Mouse (Mus musculus) urinary bladder, postnatal 25 days (tissue): ENCODE data around the gene Klrk1.
"Not testable (repeated sequence)": the region's sequence is repeated elsewhere in the genome, so short reads cannot be mapped to it uniquely, and the experiment has no call there.

Experiments used
- DNase-seq: peaks from one replicate; pipeline ENCODE4 v3.0.0; 2022; ENCODE audit warnings: low spot score

Klrk1 gene

DNA sequence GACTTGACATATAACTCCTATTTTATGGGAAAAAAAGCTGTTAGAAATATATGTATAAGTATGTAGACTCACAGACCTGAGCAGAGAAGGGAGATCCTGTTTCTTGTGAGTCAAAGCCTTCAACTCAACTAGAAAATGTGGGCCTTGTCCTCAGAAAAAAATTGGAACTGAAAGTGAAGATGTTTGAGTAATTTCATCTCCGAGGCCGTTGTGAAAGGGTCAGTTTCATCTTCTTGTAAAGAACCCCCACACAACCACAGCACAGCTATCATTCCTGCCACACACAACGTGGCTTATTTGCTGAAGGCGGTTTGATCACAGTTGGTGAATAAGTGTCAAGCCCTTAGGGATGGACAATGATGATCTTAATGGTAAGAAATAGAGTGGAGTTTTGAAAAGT lies at the start of gene Klrk1:
Gene Klrk1 (minus strand): TSS at position 130 of the 400 bp plus-strand sequence.
- no peak for DNase-seq

DNA sequence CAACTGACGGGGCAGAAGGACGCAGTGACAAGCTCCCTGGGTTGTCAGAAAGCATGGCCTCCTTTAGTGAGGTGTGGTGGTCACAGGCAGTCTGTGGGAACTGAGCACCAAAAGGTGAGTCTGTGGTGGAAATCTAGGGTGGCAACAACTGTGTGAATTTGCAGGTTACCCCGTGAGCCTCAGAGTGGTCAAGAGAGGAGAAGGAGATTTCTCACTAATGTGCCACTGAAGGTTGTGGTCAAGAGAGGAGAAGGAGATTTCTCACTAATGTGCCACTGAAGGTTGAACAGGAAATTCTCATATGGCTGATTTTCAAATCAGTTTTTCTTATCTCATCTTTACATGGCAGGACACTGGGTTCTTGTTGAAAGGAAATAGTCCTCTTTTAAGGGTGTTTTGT lies 37.6 kb upstream of the Klrk1 start:
- DNase-seq: not testable (repeated sequence)

DNA sequence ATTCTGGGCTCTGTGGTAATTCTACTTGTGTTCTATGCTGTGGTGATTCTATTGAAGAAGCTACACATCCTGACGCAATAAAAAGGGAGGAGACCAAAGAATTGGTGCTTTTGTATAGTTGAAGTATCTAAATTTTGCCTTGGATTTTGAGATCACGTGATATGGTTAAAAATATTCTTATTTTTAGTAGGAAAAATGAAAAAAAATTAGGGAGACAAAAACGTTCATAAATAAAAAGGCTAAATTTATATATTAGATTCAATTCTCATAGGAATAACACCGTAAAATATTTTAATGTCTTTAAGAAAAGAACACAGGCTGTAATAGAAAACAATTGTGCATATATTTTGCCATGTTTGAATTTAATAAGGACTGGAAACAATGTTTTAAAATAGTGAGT lies 36.9 kb upstream of the Klrk1 start, which contains the start of gene Klrc2:
Gene Klrc2 (minus strand): TSS at position 101 of the 400 bp plus-strand sequence.
- not testable (repeated sequence) for DNase-seq

DNA sequence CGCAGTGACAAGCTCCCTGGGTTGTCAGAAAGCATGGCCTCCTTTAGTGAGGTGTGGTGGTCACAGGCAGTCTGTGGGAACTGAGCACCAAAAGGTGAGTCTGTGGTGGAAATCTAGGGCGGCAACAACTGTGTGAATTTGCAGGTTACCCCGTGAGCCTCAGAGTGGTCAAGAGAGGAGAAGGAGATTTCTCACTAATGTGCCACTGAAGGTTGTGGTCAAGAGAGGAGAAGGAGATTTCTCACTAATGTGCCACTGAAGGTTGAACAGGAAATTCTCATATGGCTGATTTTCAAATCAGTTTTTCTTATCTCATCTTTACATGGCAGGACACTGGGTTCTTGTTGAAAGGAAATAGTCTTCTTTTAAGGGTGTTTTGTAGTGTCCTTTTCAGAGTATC lies 20.4 kb upstream of the Klrk1 start:
- not testable (repeated sequence) for DNase-seq

DNA sequence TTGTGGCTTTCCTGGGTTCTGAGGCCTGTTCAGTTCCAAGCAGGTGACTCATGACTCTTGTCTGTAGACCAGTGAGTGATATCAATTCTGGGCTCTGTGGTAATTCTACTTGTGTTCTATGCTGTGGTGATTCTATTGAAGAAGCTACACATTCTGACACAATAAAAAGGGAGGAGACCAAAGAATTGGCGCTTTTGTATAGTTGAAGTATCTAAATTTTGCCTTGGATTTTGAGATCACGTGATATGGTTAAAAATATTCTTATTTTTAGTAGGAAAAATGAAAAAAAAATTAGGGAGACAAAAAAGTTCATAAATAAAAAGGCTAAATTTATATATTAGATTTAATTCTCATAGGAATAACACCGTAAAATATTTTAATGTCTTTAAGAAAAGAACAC lies 19.6 kb upstream of the Klrk1 start, which contains the start of gene Klrc3:
Gene Klrc3 (minus strand): TSS at position 101 of the 400 bp plus-strand sequence.
- DNase-seq: not testable (repeated sequence)

DNA sequence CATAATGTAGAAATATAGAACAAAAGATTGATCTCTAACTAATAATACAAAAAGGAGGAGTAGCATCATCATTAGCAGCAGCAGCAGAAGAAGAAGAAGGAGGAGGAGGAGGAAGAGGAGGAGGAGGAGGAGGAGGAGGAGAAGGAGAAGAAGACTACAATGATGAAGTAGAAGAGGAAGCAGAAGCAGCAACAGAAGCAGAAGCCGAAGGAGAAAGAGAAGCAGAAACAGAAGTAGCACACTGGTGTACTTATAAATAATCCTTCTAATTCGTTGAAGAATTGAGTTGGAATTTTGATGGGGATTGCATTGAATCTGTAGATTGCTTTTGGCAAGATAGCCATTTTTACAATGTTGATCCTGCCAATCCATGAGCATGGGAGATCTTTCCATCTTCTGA lies 7.4 kb upstream of the Klrk1 start:
- DNase-seq: not testable (repeated sequence)

DNA sequence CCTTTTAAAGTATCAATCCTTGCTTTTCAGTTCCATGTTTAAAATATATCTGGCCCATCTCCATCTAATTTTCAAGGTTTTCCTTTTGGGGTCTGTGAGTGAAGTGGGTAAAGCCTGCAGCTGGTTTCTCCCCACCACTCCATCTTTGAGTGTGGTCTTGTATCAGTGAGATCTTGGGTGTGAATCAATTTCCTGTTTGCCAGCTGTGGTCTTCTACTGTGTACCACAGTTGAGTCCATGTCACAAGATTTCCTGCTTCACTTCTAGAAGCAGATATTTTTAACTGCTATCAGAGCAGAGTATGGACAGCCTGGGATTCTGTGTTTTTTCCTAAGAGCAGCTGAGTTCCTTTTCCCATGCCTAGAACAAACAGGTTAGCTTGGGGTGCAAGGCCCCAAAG lies 15.3 kb downstream of the Klrk1 start:
- DNase-seq: no peak

DNA sequence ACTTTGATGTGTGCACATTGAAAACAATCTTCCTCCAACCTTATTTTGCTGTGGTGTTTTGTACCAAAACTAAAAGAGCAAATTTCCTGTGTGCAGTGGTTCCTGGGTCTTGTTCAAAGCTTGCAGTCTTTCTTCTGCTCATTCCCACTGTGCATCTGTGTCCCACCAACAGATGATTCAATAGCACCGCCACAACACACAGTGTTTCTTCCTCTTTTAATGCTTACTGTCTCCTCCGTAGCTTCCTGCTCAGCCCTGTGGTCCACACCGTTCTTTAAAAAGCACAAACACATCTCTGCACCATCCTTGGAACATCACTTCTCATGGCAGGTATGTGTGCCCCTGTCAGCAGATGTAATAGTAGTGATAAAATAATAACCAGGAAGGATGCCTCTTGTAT lies 32.2 kb downstream of the Klrk1 start, which contains the start of gene Klrd1:
Gene Klrd1 (plus strand): TSS at position 275 of the 400 bp plus-strand sequence.
- no peak for DNase-seq

DNA sequence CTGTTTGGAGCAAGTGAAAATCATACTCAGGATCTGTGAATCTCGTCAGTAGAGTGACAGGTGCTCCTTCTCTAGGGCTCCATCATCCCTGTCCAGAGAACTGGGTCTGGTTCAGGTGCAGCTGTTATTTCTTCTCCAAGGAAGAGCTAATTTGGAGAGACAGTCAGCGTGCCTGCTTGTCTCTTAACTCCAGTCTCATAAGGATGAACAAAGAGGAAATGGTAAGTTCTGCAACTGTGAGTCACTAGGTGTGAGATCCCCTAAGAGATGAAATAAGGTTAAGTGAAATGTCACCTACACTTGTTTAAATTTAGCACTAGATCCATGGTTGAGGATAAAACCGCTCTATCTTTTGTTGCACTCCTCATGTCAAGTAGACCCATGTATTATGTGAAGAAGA lies 40.6 kb downstream of the Klrk1 start:
- DNase-seq: no peak

DNA sequence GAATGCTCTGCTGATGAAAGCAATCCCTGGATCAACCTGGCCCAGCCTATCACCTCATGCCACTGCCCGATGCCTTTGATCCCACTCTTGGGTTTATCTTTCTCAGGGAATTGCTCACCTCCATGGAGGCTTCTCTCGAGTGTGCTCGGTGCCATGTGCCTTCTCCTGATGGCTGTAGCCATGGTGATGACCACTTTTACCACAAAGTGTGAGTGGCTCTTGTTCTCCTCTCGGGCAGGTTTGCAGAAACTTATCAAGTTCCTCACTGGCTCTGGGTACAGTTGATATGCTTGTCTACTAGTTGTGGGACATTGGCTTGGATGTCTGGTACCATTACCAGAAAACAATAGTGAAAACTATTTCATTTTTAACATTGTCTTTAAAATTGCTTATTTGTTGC lies 41.8 kb downstream of the Klrk1 start:
- no peak for DNase-seq

DNA sequence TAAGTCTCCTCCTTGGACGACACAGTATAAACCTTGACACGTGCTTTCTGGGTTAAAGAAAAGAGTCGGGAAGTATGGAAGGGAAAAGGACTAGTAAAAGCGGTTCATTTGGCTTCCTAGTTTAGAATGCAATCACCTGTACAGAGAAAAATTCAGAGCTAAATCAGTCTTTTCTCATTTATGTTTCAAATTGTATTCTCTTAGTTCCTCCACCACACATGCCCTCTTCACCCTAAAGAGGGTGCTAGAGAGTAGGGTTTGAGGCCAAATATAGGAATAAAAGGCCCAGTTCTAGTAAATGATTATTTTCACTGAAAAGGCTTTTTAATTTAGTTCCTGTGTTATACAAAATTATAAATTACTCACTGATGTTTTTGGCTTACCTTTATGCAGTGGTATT lies 42.4 kb downstream of the Klrk1 start:
- no peak for DNase-seq

DNA sequence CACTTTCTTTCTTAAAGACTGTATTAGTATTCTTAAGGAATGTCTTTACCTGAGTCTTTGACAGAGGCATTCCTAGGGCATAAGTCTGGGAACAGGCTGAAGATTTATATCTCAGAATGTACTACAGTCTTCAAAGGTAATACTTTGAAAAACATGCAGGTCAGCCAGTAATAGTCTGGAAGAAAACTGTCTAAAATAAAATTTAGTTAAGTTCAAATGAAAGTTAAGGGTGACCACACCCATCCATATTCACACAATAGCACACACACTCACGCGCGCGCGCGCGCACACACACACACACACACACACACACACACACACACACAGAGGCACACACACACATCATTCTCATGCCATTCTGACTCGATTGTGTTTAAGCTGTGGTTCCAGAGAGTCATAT lies 46.1 kb downstream of the Klrk1 start, which contains the start of gene Klre1:
Gene Klre1 (plus strand): TSS at position 301 of the 400 bp plus-strand sequence.
- no peak for DNase-seq

DNA sequence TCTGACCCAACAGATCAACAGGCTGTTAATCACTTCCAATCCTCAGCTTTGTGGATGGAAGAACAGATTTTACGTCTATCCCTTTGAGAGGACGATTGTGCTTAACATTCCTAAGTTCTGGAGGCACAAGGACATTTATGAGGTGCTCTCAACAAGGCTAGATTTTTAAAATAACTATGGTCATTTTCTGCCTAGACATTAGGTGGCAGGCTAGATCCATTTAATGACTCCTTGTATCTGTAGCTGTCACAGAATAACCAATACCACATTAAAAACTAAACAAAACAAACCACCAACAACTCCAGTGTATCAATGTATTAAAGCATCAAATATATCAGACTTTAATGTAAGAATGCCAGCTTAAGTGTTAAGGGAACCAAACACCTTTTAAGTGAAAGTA lies 48.3 kb downstream of the Klrk1 start:
- DNase-seq: no peak

DNA sequence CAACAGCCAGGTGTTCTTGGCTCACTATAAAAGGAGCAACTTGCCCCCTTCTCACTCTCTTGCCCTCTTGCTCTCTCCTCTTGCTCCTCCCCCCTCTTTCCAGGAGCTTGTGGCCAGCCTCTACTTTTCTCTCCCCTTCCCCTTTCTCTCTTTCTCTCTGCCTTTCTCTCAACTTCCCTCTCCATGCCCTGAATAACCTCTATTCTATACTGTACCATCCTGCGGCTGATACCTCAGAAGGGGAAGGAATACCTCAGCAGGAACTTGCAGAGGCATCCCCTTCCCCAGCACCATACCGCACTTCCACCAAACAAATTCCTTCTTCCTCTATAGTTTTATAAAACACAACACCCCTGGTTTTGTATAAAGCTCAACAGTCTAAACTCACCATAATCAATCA lies 58.4 kb downstream of the Klrk1 start:
- DNase-seq: no peak
